Mouse (Mus musculus): ENCODE data around the gene Osbpl10.

The Osbpl10 gene

GRCm38 (mm10) chr9:115271556-115271955 lies 293.2 kb downstream of the Osbpl10 start:
- no peak for DNase-seq (ENCODE audit: low read depth in 1 of 2, low spot score in 2 of 2)

- peak; percentile 8 to 52 for DNase-seq (ENCODE audit: low read depth in 1 of 2, low spot score in 2 of 2)
These were observed 294.1 kb downstream of the Osbpl10 start for GRCm38 (mm10) chr9:115272451-115272850.

GRCm38 (mm10) chr9:115273095-115273649 lies 294.8 kb downstream of the Osbpl10 start:
- DNase-seq (ENCODE audit: low read depth in 1 of 2, low spot score in 2 of 2), result no peak

GRCm38 (mm10) chr9:115274806-115275205 lies 296.4 kb downstream of the Osbpl10 start:
- no peak for DNase-seq (ENCODE audit: low read depth in 1 of 2, low spot score in 2 of 2)

- DNase-seq (ENCODE audit: low read depth in 1 of 2, low spot score in 2 of 2), result no peak
These were observed 300.3 kb downstream of the Osbpl10 start for GRCm38 (mm10) chr9:115278641-115279040.

Data from monocyte, adult 2 months (primary cell).